Mouse (Mus musculus) left cerebral cortex, adult 11 months (tissue): Measurements from ENCODE around the gene Hdac10.

Experiments used
- DNase-seq: peaks from one replicate; pipeline ENCODE4 v3.0.0; 2022; ENCODE audit warnings: low spot score

Gene Hdac10

GRCm38 (mm10) chr15:89074613-89075477 lies 53.7 kb downstream of the Hdac10 start, which contains the start of gene Trabd:
Gene Trabd, plus strand, starts transcription at chr15:89075124.
- DNase-seq = no peak

GRCm38 (mm10) chr15:89073993-89074603 lies 54.4 kb downstream of the Hdac10 start:
- DNase-seq = no peak
